Mouse (Mus musculus) T-helper 17 cell (primary cell): ENCODE measurements around the gene Trabd2b.

Source experiments
- in situ Hi-C, 2 experiments: fragments of 300-600 bp; cut with MboI, MseI; formaldehyde crosslinking; loops; 1 replicate in 1 of 2; 2 replicates in 1 of 2; pipeline ENCODE4 v1.15.1; 2025; ENCODE audit warnings: high pct_unique_total_duplicates in 2 of 2

The Trabd2b gene

DNA sequence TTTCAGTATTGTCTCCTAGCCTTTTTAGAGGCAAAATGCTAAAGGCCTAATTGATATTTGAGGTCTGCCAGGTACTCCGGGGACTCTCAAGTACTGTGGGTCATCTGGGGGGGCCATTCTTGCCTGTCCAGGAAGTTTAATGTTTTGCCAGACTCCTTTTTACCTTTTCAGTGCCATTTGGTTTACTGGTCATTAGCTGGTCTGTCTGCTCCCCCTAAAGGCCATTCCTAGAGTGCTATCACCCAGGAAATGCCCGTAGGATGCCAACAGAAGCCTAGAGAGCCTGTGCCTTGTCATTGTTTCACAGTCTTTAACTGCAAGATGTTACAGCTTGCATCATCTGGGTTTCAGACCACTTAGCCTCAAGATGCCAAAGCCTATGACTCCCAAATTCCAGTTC, 35.7 kb downstream of the Trabd2b start:
- in situ Hi-C loops: no loop called here

DNA sequence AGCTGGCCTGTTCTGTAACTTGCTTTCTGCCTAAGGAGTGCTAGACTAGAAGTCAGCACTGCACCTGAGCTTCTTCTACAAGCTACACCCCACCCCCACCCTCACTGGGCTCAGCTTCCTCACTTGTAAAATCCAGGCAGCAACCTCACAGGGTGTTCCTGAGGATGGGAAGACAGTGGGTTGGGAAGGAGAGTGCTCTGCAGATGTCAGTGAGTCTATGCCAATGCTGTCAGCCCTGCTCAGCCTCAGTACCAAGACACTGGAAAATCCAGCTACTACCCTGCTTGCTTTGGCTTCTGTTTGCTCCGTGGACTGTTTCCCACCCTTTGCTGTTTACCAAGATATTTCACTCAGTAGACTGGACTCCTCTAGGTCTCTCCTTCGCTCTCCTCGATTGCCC, 36.1 kb downstream of the Trabd2b start:
- in situ Hi-C loops: no loop called here

DNA sequence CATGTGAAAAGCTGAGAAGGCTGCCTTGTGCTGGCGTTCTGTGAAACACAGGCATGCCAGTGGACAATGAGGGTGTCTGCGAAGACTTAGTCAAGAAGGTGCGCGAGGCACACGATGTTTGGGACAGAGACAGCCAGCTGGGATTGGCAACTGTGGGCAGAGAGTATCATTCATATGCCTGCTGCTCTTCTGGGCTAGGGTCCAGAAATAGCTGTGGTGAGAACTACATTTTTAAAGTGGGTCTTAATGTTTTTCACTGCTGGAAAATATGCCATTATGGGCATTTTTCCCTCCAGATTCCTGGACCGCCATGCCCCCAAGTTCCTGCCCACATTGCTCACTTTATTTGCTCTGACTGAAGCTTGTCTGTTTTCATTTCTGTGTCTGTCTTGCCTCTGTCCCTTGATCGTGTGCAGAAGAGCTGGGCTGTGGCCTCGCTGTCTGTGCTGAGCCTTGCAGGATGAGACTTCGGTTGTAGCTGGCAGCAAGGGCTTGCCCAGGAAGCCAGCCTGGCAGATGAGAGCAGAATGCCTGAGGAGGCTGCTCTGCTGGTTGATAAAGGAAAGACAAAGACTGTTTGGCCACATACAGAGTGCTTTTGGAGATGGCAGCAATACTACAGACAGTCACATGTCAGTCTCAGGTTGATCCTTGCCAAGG, 42.0 kb downstream of the Trabd2b start:
- in situ Hi-C loops: no loop called here

DNA sequence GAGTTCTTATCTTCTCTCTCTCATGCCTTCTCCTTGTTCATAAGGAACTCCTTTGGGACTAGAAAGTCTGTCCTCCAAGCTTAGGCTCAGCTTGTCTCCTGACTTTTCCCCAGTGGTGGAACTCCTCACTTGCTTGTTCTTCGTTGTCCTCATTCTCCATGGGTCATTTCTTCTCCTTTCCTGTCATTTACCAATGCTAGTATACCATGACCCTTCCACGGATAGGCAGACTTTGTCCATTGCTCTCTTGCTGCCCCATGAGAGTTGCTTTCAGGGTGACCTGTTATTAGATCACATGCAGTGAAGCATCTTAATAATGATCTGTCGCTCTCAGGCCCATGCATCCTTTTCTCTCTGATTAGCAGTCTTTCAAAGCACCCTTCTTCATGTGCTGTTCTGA, 46.6 kb downstream of the Trabd2b start:
- in situ Hi-C loops: no loop called here

DNA sequence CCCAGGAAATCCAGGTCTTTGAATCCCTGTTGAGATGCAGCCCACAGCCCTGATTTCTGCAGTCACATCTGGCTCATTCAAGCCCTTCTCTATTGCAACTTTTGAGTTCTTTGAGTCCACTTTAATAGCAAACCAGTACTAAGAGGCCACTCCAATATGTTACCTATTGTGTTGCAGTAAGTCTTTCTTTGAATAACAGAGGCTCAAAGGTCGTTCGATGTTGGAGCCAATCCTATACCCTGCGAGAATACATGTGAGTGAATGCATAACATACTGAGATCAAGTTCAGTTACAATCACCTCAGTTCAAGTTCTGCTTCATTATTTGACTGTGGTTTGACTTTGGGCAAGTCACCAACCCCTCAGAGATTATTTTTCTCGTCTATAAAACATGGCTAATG, 47.5 kb downstream of the Trabd2b start:
- in situ Hi-C loops: no loop called here

DNA sequence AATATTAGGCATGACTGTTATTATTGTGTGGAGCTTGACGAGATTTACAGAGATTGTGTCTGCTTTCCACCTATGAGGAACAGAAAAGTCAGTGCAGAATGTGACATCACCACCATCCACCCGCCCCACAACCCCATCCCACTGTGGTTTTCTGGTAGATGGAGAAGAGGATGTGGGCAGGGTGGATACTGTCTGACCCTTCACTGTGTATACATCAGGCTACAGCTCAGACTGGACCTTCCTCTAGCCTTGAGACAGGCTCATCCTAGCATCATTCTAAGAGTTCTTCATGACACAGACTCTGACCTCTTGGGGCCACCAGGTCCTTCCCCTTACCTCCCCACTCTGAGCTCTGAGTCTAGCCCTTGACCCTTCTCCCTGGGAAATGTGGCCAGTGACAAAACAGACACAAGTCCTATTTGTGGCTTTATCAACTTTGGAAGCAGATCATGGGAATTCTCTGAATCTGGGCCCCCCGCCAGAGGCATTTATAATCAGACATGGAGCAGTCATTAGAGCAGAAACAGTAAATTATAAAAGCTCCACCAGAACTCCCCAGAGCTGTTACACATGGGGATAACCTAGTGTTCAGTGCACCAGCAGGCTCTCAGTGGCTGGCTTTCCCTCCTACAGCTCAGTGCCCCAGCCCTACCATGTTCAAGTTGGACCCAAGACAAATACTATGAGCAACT, 48.1 kb downstream of the Trabd2b start:
- in situ Hi-C loops: no loop called here

DNA sequence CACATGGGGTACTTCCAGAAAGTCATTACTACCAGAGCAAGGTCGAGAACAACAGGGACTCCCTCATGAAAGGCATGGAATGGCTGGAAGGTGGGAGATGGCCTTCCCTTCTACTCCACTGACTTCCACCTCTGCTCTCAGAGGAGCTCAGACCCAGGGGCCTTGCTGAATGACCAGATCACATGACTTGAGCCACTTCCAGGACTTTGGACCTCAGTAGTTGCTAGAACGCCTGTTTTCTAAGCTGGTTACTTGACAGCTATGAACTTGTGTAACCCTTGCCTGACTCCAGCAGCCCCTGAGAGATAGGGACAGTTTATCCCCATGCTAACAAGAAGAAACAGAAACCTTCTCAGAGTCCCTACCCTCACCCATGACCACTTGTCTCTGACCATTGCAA, 50.6 kb downstream of the Trabd2b start:
- in situ Hi-C loops: no loop called here

DNA sequence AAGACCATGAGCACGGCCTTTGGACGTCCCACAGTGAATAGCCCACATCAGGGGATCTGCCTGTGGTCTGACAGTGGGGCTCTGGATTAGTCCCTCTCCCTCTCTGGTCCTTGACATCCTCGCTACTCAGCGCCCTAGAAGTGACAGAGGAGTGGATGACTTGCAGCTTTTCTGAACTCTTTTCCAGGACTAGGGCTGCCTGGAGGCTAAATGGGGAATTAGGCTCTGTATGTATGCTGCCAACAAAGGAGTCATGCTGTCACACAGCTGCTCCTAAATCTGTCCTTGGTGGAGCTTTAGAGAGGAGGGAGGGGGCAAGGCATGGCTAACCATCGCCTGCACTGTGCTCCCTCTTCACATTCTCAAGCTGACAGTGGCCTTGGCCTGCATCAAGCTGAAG, 53.1 kb downstream of the Trabd2b start:
- in situ Hi-C loops: no loop called here

DNA sequence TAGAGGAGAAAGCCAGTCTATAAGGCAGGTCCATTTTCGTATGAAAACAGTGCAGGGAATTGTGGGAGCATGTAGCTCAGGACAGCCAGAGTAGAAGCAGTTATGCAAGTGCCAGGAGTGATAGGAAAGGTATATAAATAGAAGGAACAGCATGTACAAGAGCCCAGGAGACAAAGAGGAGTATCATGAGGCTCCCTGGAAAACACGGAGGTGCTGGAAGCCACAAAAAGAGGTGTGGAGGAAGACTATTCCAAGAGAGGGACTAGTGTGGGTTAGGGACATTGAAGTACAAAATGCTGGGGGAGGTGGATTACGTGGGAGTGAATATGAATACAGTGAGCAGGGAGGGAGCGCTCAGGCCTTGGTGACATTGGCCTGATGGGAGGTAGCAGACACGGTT, 53.9 kb downstream of the Trabd2b start:
- in situ Hi-C loops: no loop called here

DNA sequence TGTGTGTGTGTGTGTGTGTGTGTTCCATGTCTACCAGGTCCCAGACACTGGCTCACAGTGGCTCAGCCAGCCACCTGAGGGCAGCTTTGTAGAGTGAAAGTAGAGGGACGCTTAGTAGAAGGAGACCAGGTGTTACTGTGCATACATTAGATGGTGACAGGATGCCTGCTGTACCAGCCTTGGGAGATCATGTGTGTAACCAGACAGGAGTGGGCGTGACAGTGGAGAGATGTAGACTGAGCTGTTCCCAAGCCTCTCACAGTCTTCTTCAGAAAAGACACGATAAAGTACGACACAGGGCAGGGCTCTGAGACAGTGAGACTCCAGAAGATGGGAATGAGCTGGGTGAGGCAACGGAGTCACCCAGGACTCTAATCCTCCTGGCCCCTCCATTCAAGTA, 54.6 kb downstream of the Trabd2b start:
- in situ Hi-C loops: no loop called here

DNA sequence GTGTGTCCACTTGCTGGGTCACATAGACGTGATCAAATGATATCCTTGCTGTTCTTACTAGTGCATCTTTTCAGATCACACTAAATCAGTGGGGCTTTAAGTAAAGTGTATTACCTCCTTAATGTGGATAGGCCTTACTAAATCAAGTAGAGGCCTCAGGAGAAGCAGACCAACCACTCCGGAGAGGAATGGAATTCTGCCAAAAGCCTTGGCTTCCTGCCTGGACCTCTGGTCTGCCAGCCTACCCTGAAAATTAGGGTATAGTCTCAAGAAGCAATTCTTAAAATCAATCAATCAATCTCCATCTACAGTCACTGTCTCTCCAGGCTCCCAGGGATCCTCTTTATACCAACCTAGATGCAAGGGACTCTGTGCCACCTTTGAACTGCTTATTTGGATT, 59.1 kb downstream of the Trabd2b start:
- in situ Hi-C loops: no loop called here

DNA sequence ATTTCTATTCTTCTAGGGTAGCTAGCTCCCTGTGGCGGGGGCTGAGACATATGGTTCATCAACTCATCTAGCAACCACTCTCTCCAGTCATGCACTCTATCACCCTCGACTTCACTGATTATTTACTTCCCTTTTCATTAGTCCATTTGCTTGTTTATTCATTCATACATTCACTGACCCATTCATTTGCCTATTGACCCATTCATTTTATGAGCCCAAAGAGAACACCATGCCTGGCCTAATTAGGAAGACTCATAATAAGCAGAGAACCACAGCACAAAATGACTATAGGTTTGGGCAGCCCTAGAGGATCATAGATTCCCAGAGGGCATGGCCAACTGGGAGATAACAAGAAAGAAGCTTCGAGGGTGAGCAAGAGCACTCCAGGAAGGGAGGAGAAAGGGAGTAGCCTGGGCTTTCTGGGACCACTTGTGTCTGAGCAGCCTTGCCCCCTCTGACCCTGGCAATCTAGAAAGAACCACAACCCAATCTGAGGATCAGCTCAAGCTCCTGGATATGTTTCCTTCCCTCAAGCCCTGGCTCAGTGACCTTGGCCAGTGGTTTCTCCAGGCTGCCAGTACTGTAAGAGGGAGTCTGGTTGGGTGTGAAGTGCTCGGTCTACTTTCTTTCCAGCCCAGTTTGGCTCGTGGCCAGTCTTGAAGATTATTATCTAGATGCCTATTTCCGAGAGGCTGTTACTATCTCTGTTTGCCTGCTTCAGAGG, 61.0 kb downstream of the Trabd2b start:
- in situ Hi-C loops: no loop called here

DNA sequence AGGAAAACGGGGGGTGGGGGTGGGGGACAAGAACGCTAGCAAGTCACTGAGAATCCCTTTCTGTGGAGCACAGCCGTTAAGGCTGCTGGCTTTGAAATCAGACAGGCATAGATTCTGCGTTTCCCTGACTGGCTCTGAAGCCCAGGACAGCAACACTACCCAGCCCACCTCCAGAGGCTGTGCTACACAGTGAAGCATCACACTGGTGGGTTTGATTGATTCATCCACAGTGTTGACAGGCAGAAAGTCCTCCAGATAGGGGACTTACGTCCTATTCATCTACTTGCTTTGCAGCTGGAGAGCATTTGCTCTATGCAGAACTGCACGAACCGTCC, 61.5 kb downstream of the Trabd2b start:
- in situ Hi-C loops: no loop called here

DNA sequence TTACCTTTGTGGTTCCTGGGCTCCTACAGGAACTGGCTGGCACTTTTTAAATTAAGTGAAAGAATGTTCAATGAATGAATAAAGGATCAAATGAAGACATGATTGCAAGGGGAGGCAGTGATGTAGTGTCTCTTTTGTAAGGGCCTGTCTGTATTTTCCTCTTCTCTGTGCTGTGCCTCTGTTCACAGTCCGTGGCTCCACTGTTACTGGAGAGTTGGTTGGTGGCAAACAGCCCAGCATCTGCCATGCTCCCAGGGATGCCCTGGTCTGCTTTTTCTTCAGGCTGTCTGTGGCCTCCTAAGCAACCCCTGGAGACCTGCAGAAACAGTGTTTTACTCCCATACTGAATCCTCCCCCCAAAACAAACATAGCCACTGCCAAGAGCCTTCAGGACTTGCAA, 63.4 kb downstream of the Trabd2b start:
- in situ Hi-C loops: no loop called here

DNA sequence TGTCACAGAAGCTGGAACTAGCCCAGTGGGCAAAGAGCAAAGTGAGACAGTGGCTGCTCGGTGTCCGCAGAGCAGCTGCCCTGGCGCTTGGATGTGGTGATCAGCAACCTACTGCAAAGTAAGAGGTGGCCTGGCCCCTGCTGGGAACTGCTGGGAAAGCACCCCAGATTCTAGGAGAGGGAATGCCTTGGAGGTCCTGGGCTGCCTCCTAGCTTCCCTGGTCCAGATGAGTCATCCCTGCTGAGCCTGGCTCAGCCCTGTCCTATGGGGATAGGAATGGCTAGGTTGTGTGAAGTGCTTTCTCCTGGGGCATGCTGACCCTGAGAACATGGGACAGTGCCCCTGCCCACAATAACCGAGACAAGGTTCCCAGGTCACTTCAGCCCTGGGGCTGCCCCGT, 65.6 kb downstream of the Trabd2b start:
- in situ Hi-C loops: no loop called here

DNA sequence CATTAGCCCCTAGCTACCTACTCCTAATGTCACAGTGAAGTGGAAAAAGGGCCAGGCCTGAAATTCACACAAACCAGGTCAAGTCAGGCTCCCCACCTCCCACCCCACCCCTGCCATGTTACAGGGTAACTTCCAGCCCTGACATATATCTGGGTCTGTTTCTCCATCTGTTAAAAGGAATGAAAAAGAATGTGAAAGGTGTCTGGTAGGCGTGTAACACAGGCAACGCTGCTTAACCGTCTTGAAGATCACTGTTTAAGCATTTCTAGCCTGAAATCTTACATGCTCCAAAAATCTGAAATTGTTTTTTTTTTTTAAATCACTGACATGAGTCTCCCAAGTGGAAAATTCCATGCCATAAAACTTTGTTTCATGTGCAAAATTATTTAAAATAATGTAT, 69.8 kb downstream of the Trabd2b start:
- in situ Hi-C loops: no loop called here

DNA sequence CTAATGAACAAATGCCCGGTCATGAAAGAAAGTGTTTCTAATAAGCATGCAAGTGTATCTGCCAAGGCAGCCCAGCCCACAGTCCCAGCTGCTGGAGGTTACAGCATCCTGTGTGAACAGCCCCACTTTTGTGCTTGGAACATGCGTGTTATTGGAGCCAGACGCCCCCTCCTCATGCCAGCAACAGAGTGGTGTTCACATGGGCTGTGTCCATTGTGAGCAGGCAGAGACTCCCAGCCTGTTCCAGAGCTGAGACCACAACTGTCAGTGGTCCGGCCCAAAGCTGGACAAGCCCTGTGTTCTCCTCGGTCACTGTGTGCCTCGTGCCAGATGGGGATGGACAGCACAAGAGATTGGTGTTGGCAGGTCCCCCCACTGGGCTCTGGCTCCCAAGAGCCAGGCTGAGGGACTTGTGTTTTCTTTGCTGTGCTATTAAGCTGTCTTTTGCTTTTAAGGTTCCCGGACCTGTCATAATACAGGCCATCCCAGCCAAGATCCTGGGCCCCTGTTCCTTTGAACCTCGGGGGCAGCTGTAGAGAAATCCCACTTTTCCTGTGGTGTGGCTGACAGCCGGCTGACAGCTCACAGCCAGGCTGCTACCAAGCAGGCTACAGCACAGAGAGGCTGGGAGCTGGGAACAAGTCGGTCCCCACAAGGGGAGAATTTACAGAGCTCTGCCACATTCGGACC, 70.7 kb downstream of the Trabd2b start:
- in situ Hi-C loops: no loop called here

DNA sequence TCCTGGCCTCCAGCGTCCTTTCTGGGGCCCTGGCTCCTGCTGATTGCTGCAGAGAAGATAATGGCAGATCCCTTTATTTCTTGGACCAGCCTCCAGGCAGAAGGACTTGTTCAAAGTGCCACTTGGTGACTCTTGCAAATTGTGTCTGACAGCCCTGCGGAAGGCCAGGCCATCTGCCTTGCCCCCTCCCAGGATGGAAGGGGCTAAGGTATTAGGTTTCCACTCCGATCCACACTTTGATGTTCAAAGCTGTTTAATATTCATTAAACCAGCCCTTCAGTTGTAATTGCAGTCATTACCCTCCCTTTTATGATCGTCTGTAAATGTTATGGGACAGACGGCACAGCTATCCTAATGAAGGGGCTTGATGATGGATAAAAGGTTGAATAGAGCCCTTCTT, 75.0 kb downstream of the Trabd2b start:
- in situ Hi-C loops: no loop called here

DNA sequence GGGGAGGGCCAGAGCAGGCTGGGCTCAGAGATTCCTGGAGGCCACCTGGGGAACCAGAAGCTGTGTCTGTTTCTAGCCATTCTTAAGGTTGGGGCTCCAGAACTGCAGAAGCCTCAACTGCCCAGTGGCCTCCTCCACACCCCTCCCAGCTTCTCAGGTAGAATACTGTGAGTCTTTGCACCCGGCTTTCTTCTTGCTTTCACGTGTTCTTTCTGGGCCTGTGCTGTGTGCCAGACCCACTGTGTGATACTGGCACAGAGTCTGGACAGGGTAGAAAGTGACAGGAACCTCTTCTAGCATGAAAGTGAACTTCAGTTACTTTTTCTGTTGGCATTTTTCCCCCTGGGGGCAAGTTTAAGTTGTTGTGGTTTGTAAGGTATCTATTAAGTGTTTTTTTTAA, 77.6 kb downstream of the Trabd2b start:
- in situ Hi-C loops: no loop called here

DNA sequence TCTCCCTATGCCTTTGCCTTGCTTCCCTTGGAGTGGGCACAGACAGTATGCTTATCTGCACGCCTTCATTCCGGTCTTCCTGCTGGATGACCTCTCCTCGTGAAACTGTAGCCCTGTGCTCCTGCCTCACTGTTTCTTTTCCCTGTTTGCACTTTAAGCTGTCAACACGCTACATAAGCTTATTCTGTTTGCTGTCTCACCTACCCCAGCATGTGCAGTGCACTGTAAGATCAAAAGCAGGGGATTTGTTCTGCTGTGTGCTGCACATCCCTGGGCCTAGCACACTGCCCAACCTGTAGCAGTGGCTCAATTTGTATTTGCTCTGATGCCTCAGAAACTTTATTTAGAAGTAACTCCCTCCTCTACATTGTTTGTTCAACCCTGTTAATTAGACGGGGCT, 79.5 kb downstream of the Trabd2b start:
- in situ Hi-C loops: no loop called here

DNA sequence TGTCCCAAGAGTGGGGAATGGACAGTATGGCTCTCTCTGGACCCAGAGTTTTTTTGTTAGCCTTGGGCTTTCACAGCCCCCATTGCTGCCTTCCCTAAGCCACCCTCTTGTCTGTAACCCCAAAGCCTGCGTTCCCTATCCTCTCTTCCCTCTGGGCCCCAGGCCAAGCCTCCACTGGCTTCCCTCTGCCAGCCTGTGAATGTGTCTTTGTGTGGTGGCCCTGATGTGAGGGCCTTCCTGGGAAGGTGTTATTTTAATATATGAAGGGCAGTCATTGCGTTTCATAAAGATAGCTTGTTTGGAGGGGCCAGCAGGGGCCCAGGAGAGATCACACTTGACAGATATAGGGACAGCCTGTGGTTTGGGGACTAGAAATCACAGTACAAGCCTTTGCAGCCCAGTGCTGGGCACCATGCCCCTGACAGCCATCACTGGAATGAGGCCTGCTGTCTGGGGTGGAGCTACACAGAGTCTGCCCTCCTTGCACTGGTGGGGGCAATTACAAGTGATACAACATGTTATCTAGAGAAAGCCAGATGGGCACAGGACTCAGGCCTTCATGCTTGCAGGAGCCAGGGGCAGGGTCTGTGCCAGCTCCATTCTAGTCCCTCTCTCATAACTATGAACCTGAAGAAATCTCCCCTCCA, 80.5 kb downstream of the Trabd2b start:
- in situ Hi-C loops: no loop called here

DNA sequence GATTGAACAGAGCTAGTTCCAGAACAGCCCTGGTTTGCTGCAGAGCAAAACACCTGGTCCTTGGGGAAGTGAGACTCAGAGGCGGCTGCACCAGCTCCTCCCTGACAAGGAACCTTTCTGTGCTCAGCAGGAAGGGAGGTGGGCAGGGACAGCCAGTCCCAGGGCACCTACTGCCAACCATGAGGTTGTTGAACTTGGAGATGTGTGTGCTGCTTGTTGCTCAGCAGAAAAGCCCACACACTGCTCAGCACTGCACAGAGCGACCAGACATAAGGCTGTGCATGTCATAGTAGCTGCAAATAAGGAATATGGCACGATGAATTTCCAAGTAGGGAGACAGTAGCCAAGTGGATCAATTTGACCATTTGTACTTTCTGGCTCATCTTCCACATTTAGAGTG, 81.2 kb downstream of the Trabd2b start:
- in situ Hi-C loops: no loop called here
